Mouse (Mus musculus) cerebral cortex, adult 2 months (tissue): ENCODE results near the gene Trappc3l.

Experiments
- WGBS: fragments of 180-500 bp; shearing (Covaris S2); methylation state at CpG from one replicate; pipeline ENCODE4 v1.1.7; 2018; 5-methylcytosine and 5-hydroxymethylcytosine counted together

Trappc3l gene

DNA sequence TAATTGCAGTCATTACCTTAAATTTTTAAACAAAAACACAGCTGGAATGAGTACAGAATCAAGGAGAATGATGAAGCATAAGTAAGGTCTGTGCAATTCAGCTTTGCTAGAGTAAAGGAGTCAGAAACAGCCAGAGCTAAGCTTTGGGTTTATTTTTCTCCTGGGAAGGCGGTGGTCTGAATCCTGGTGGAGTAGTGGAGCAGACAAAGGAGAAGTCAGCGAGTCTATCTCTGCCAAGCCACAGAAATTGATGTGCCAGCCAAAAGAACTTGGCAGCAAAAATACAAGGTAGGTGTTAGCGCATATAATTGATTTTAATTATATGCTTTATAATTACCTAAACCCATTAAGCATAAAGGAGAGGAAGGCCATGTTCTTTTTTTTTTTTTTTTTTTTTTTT lies at the start of gene Trappc3l:
Gene Trappc3l, plus strand, starts transcription at position 197 of the 400 bp plus-strand sequence.
- 63% methylated on average over 3 of the region's 3 CpGs for WGBS

DNA sequence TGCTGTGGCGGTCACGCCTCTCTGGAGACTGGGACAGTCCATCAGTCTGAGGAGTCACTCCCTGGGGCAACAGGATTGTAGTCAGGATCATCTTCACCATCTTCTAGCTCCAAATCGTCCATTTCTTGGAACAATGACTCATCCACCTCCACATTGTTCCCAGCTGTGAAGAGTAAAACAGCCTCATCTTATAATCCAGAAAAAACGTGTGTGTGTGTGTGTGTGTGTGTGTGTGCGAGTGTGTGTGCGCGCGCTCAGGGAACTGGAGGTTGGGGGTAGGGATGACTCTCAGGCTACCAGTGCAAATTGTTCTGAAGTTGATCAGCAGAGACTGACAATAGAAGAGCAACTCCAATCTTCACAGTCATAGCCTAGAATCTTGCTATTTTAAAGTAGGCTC lies 40.7 kb upstream of the Trappc3l start:
- WGBS: 60% methylated on average over 6 of the region's 8 CpGs

DNA sequence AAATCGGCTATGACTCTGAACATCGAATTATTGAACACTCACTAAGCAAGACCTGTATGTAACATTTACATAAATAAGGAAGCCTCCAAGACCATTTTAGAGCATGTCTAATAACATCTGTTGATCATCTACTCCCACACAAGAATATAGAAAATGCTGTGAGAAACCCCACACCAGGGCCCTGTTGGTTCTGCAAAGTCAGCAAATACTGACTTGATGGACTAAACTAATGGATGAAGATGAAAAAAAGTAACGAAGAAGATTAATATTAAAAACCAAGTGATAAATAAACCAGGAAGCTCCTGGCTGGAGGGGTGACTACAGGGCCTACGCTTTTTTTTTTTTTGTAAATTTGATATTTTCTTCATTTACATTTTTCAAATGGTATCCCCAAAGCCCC lies 24.8 kb upstream of the Trappc3l start:
- WGBS: 96% methylated on average over 4 of the region's 4 CpGs

- 86% methylated on average over 2 of the region's 2 CpGs for WGBS
Measured at GRCm38 (mm10) chr10:34013241-34013640, 24.2 kb upstream of the Trappc3l start.

DNA sequence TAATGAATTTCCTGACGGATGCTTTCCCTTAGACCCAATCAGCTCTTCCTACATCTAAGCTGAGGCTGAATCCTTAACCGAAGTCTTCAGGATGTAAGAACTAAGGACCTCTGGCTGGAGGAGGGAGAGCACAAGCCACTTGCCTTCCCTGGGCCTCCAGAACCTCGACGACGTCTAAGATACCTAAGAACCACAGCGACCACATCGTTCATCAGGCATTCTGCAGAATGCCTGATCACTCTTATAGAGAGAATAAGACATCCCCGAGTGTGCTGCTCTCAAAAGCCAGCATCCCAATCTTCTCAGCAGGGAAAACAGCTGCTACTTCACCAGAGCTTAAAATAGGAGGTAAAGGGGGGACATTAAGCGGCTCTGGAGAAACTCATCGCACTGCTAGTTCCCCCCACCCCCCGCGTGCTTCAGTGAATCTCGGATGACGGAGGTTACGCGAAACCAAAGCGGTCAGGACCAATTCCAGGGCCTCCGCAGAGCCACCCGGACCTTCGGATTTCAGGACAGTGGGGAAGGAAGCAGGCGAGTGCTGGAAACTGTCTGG lies 18.6 kb upstream of the Trappc3l start:
- WGBS: under 1% methylated on average over 21 of the region's 21 CpGs

DNA sequence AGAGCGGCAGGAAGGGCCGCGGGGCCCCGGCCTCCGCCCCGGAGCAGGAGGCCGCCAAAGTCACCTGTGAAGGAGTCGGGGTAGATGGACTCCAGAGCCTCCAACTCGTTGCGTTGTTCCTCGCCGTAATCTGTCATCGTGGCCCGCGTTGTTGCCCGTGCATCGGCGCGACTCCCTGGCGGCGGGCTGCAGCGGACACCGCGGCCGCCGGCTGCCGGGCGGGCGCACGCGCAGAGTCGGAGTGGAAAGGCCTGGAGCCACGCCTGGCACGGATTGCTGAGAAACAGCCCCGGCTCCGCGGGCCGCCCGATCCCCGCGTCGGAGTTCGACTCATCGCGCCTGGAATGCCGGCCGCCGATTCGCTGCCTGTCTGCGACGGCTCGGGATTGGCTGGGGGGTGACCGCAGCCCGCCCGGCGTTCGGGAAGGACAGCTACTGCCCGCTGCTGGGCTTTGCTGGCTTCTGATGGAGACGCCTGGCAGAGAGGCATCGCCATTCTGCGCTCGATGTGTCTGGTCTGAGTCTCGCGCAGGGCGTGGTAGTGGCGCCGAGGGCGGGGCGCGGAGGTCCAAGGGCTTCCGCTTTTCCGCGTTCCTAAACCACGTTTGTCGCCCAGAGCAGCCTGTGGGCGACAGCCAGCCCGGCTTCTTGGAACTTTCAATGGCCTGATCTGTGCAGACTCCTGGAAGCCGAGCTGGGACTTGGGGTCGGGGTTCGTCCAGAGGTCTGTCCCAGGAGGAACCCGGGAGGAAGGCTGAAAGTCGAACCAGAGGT lies 17.9 kb upstream of the Trappc3l start, which contains the start of gene Rwdd1:
Gene Rwdd1, minus strand, starts transcription at position 323 of the 774 bp plus-strand sequence.
- under 1% methylated on average over 82 of the region's 82 CpGs for WGBS

- WGBS: 77% methylated on average over 5 of the region's 5 CpGs
Measured at GRCm38 (mm10) chr10:34030322-34030721, 7.1 kb upstream of the Trappc3l start.

DNA sequence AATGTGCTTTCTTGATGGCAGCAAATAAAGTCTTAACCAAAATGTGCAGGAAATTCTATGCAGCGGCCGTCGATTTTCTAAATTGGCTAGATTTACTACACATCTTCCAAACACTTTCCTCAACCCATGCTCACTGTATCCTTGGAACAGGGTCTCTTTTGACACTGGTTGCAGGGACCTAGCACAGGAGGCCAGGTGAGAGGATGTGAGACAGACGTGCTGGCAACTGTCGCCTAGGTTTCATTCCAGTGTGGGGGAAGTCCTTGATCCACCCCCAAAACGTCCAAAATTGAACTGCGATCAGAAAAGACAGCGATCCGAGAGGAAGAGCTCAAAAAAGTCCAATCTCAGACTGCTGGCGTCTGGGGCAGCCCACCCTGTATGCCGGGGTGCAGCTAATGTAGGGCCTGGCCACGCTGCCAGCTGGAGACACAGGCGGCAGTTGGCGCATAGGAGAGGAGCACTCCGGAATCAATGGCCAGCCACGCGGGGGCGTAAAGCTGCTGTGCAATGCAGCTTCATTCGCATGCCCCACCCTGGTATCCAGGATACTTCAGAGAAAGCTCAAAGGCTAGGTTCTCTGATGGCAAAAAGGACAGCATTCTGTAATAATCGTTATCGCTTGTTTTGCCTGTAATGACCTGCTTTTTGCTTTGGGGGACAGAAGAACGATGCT lies 3.6 kb upstream of the Trappc3l start:
- WGBS: 10% methylated on average over 22 of the region's 22 CpGs

DNA sequence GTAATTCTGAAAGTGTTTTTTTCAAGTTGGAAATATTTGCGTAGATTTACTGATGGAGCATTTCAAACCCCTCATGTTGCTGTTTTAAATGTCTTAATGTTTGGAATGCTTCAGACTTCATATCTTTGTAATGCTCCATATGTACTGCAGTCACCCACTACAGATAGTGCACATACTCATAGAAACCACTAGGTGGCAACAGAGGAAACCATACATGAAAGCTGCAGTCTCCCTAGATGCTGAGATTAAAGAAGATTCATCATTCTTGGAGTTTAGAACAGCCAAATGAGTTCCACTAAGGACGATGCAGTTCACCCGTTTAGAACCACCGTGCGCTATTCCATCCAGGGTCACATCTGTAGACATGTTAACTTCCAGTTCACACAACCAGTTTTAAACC lies 810 bp upstream of the Trappc3l start:
- WGBS: 7% methylated on average over 5 of the region's 5 CpGs

- WGBS: 92% methylated on average over 5 of the region's 5 CpGs
Measured at GRCm38 (mm10) chr10:34044210-34044609, 6.8 kb downstream of the Trappc3l start, which contains the start of gene Calhm4. Calhm4 (minus strand) TSS chr10:34044310.

- WGBS: 95% methylated on average over 2 of the region's 2 CpGs
Measured at GRCm38 (mm10) chr10:34053987-34054386, 16.6 kb downstream of the Trappc3l start.

GRCm38 (mm10) chr10:34066591-34066990 lies 29.2 kb downstream of the Trappc3l start:
- 66% methylated on average over 3 of the region's 3 CpGs for WGBS

DNA sequence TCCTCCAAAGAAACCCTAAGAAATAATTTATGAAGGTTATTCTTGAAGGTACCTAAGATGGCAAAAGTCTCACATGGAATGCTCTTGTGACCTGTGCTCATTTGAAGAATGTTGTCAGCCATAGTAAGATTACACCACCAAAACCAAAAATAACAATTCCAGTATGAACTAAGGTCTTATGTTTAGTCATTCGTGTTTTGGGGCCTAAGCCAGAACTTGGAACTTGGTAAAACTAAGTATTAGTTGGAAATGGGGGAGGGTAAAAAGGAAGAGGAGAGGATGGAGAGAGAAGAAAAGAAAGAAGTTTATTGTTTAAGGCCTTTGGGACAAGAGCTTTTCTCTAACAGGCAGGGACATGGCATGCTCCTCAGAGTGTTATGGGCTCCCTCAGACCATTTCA lies 32.2 kb downstream of the Trappc3l start:
- WGBS: 83% methylated on average over 1 of the region's 1 CpGs

DNA sequence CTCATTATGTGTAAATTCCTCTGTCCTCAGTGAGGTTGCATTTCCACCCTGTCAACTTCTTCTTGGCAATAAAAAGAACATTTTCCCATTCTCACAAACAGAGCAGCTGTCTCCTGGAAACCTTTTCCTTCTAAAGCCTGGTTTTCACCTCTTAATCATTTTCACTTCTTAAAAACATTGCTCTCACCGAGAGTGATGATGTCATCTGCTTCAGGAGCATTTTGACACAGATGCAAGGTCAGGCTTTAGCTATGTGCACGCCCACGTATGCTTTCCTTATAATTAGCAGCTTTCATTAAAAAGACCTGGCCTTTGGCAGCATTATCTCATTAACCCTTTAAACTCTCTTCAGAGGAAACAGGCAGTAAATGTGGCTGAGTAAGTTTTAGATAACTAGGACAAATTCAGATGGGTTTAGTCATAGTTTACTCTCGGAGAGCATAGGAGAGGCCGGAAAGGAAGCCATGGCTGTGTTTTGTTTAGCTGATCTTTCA lies 33.6 kb downstream of the Trappc3l start:
- WGBS: 29% methylated on average over 5 of the region's 5 CpGs

DNA sequence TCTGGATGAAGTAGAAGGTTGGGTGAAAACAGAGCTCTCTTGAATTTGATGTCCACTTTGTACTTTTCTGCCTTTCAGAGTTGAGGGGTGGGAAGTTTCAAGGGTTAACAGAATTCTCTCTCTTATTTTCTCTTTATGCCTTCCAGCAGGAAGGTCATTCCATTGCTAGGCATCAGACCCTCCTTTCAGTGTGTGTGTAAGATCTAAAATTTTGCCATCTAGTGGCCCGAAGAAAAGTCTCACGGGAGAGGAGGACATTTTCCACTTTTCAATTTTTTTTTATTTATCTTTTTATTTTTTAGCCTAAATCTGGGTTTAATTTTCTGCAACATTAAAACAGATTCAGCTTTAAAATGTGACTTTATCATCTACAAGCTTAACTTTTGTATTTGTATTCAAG lies 34.3 kb downstream of the Trappc3l start:
- 35% methylated on average over 2 of the region's 2 CpGs for WGBS

- 89% methylated on average over 5 of the region's 5 CpGs for WGBS
Measured at GRCm38 (mm10) chr10:34074522-34075200, 37.3 kb downstream of the Trappc3l start.

DNA sequence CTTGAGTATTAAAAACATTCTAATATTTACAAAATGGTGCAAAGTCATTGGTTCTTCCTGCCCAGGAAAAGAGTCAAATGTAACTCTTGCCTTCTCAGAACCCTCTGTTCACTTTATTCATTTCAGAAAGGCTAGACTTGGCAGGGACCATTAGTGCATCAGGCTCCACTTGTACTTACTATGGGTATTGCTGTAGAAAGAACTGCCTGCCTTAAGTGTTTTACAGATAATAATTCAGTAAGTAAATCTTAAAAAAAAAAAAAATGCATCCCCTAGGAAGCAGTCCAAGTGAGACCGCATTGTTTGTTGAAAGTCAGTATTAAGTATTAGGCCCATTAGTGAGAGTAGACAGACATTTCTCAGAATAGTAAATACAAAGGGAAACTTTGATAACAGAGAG lies 49.1 kb downstream of the Trappc3l start:
- WGBS: 87% methylated on average over 1 of the region's 1 CpGs

- 83% methylated on average over 2 of the region's 2 CpGs for WGBS
Measured at GRCm38 (mm10) chr10:34088515-34088914, 51.1 kb downstream of the Trappc3l start.

GRCm38 (mm10) chr10:34089517-34089916 lies 52.1 kb downstream of the Trappc3l start:
- 81% methylated on average over 3 of the region's 3 CpGs for WGBS

DNA sequence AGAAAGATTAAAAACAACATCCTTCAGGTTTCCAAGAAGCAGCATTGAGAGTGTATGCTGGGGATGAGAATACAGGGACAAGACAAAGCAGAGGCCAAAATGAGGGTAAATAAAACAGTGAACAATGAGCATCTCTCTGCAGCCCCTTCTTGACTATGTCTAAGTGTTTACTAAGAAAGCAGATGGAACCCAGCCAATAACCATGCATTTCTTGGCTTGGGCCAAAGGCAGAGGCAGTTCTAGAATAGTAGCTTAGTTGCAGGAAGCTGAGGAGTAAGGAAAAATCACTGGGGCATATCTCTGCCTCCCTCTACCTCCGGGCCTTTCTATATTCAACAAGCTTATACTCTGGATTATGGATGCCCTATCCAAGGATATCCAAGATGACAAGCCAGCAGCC lies 53.1 kb downstream of the Trappc3l start:
- WGBS: 33% methylated on average over 1 of the region's 1 CpGs

GRCm38 (mm10) chr10:34091888-34092287 lies 54.5 kb downstream of the Trappc3l start:
- 33% methylated on average over 5 of the region's 5 CpGs for WGBS

DNA sequence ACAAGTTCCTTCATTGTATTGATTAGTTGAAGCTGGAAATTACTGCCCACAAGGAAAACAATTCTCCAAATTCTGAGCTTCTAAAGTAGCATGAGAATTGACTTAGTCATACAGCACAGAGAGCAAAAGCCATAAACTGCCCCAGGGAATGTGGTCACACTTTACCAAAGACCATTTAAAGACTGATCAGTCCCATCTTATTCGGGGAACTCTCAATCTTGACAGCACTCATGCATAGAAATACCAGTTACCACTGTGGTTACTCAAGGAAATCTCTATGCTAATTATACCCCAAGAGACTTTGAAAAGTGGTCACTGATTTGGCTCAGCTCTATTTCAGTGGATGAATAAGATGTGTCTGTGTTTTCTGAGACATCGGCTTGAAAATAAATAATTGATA lies 57.8 kb downstream of the Trappc3l start:
- WGBS: 51% methylated on average over 2 of the region's 2 CpGs
